Mouse (Mus musculus) forebrain, embryonic 12.5 days (tissue): ENCODE measurements at regions not wholly inside any gene's neighbourhood (a gene's known extent, or its start where the extent isn't known, plus 50 kb on each side); places are given as distances from the start of the nearest gene placed in this dataset.

Experiments
- ATAC-seq: fragments of 200-750 bp; cut with Nextera tagmentation; 2 replicates; pipeline ENCODE4 v1.8.0; 2017; ENCODE audit warnings: moderate TSS enrichment; ENCODE audit not compliant: low FRiP score
- H3K27ac ChIP-seq: fragments of 300-500 bp; sonication (generic); 2 replicates; pipeline ENCODE4 v1.5.1; 2016; ENCODE audit warnings: mild to moderate bottlenecking
- H3K27me3 ChIP-seq: fragments of 300-500 bp; sonication (generic); 2 replicates; pipeline ENCODE4 v1.6.1; 2016; ENCODE audit warnings: mild to moderate bottlenecking
- H3K36me3 ChIP-seq: fragments of 300-500 bp; sonication (generic); replicated peaks from 2 replicates; pipeline ENCODE4 v1.6.1; 2016; ENCODE audit warnings: mild to moderate bottlenecking
- H3K4me1 ChIP-seq: fragments of 300-500 bp; sonication (generic); 2 replicates; pipeline ENCODE4 v1.6.1; 2016
- H3K4me2 ChIP-seq: fragments of 300-500 bp; sonication (generic); 2 replicates; pipeline ENCODE4 v1.6.1; 2016; ENCODE audit warnings: mild to moderate bottlenecking, moderate library complexity
- H3K4me3 ChIP-seq: fragments of 300-500 bp; sonication (generic); replicated peaks from 2 replicates; pipeline ENCODE4 v1.5.1; 2016; ENCODE audit warnings: mild to moderate bottlenecking
- H3K9ac ChIP-seq: fragments of 300-500 bp; sonication (generic); 2 replicates; pipeline ENCODE4 v1.6.1; 2016; ENCODE audit warnings: mild to moderate bottlenecking
- H3K9me3 ChIP-seq: fragments of 300-500 bp; sonication (generic); 2 replicates; pipeline ENCODE4 v1.6.1; 2016
- WGBS: fragments of 180-500 bp; shearing (Covaris S2); methylation state at CpG from one replicate; pipeline ENCODE4 v1.1.7; 2016; 5-methylcytosine and 5-hydroxymethylcytosine counted together

DNA sequence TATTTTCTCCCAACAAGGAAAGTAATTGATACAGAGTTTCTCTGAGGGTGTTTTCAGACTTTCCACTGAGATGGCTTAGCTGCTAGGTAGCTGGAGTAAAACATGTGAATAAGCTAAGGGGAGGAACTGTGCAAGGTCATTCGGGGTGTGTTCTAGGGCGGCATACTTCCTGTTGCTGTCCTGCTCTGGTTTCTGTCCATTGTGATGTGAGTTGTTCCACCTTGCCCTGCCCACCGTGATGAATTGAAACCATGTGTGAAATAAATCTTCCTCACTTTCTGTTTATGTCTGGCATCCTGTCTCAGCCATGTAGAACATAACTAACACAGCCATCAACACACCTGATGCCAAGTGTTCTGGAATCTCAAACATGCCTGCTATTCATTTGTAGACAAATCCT, 472.6 kb upstream of the Nrp1 start:
- Histone ChIP-seq H3K9ac (no peak overlapping the region), H3K4me3 (no peak overlapping the region), H3K4me1 (peaks cover 5% of the 10 kb centered on the region; the same call in 1 of the 2 replicates), H3K9me3 (no peaks in the 10 kb centered on the region), H3K36me3 (no peaks in the 10 kb centered on the region), H3K4me2 (no peak overlapping the region), H3K27me3 (no peaks in the 10 kb centered on the region), H3K27ac (no peak overlapping the region)
- WGBS, result 79% methylated on average over 3 of the region's 3 CpGs
- ATAC-seq, result no peak

GRCm38 (mm10) chr8:127890729-127891128, 467.7 kb upstream of the Nrp1 start:
- H3K9ac ChIP-seq, result no peak overlapping the region
- no peak overlapping the region for H3K27ac ChIP-seq
- no peak overlapping the region for H3K4me2 ChIP-seq
- ATAC-seq, result no peak
- 56% methylated on average over 6 of the region's 6 CpGs for WGBS
- no peaks in the 10 kb centered on the region for H3K9me3 ChIP-seq
- H3K4me1 ChIP-seq, result peaks cover 6% of the 10 kb centered on the region; the same call in 1 of the 2 replicates
- no peak overlapping the region for H3K4me3 ChIP-seq
- no peaks in the 10 kb centered on the region for H3K36me3 ChIP-seq
- no peaks in the 10 kb centered on the region for H3K27me3 ChIP-seq

DNA sequence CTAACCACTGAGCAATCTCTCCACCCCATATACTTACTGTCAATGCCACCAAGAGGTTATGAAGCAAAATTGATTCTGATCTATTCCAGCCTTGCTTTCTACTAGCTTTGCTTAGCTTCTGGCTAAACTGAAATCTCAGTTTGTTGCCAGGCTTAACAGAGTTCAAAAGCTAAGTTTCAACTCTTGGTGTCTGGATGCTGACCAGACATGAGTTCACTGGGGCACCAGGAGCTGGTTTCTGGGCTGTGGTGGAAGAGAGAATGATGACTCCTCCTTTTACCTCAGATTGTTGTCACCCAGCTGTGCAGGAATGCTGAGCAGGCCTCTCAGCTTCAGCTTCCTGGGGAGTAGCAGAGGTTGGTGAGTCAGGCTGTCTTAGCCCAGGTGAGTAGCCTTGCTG, 464.1 kb upstream of the Nrp1 start:
- no peaks in the 10 kb centered on the region for H3K9me3 ChIP-seq
- H3K4me3 ChIP-seq, result no peak overlapping the region
- ATAC-seq, result no peak
- H3K4me1 ChIP-seq, result peaks cover 6% of the 10 kb centered on the region; the same call in 1 of the 2 replicates
- no peaks in the 10 kb centered on the region for H3K36me3 ChIP-seq
- no peaks in the 10 kb centered on the region for H3K27me3 ChIP-seq
- H3K4me2 ChIP-seq, result no peak overlapping the region
- no peak overlapping the region for H3K9ac ChIP-seq
- H3K27ac ChIP-seq, result no peak overlapping the region

GRCm38 (mm10) chr8:127908436-127908835, 450.0 kb upstream of the Nrp1 start:
- Histone ChIP-seq H3K27me3 (no peaks in the 10 kb centered on the region), H3K9ac (no peak overlapping the region), H3K4me3 (no peak overlapping the region), H3K27ac (no peak overlapping the region), H3K4me2 (no peak overlapping the region), H3K9me3 (no peaks in the 10 kb centered on the region), H3K4me1 (no peaks in the 10 kb centered on the region), H3K36me3 (no peaks in the 10 kb centered on the region)
- no peak for ATAC-seq
- WGBS, result 81% methylated on average over 5 of the region's 5 CpGs

DNA sequence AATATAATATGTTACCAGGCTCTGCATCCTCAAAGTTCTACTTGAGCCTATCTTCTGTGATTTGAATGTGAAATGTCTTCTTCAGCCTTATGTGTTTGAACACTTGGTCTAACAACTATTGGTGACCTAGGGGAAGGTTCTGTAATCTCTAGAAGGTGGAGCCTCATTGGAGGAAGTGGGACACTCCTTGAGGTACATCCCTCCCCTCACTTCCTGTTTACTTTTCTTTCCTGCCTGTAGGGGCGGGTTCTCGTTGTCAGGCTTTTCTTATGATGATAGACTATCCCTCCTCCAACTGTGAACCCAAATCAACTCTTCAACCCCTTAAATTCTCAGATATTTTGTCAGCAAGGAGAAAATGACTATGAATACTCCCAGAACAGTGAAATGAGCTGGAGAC, 448.8 kb upstream of the Nrp1 start:
- 88% methylated on average over 2 of the region's 2 CpGs for WGBS
- Histone ChIP-seq H3K27ac (no peak overlapping the region), H3K4me3 (no peak overlapping the region), H3K9me3 (no peaks in the 10 kb centered on the region), H3K4me2 (no peak overlapping the region), H3K27me3 (no peaks in the 10 kb centered on the region), H3K36me3 (no peaks in the 10 kb centered on the region), H3K9ac (no peak overlapping the region), H3K4me1 (no peaks in the 10 kb centered on the region)
- ATAC-seq, result no peak

- ATAC-seq, result no peak
- no peaks in the 10 kb centered on the region for H3K9me3 ChIP-seq
- no peaks in the 10 kb centered on the region for H3K4me1 ChIP-seq
- no peak overlapping the region for H3K27ac ChIP-seq
- 89% methylated on average over 3 of the region's 3 CpGs for WGBS
- H3K36me3 ChIP-seq, result no peaks in the 10 kb centered on the region
- H3K27me3 ChIP-seq, result no peaks in the 10 kb centered on the region
- H3K4me3 ChIP-seq, result no peak overlapping the region
- H3K4me2 ChIP-seq, result no peak overlapping the region
- H3K9ac ChIP-seq, result no peak overlapping the region
These were observed 444.3 kb upstream of the Nrp1 start for GRCm38 (mm10) chr8:127914086-127914485.

GRCm38 (mm10) chr8:127914914-127915313, 443.5 kb upstream of the Nrp1 start:
- no peak for ATAC-seq
- Histone ChIP-seq H3K4me2 (no peak overlapping the region), H3K27me3 (no peaks in the 10 kb centered on the region), H3K9ac (no peak overlapping the region), H3K36me3 (no peaks in the 10 kb centered on the region), H3K4me3 (no peak overlapping the region), H3K27ac (no peak overlapping the region), H3K4me1 (no peaks in the 10 kb centered on the region), H3K9me3 (no peaks in the 10 kb centered on the region)
- 89% methylated on average over 2 of the region's 2 CpGs for WGBS

- H3K4me3 ChIP-seq, result no peak overlapping the region
- no peak overlapping the region for H3K27ac ChIP-seq
- H3K36me3 ChIP-seq, result no peaks in the 10 kb centered on the region
- no peak overlapping the region for H3K9ac ChIP-seq
- H3K9me3 ChIP-seq, result no peaks in the 10 kb centered on the region
- H3K4me2 ChIP-seq, result no peak overlapping the region
- no peaks in the 10 kb centered on the region for H3K4me1 ChIP-seq
- 56% methylated on average over 2 of the region's 2 CpGs for WGBS
- no peak for ATAC-seq
- no peaks in the 10 kb centered on the region for H3K27me3 ChIP-seq
These were observed 442.8 kb upstream of the Nrp1 start for GRCm38 (mm10) chr8:127915591-127916028.

- H3K27ac ChIP-seq, result no peak overlapping the region
- no peak for ATAC-seq
- WGBS, result 81% methylated on average over 1 of the region's 1 CpGs
- no peak overlapping the region for H3K4me2 ChIP-seq
- H3K27me3 ChIP-seq, result no peaks in the 10 kb centered on the region
- no peaks in the 10 kb centered on the region for H3K36me3 ChIP-seq
- H3K9ac ChIP-seq, result no peak overlapping the region
- H3K9me3 ChIP-seq, result no peaks in the 10 kb centered on the region
- no peaks in the 10 kb centered on the region for H3K4me1 ChIP-seq
- H3K4me3 ChIP-seq, result no peak overlapping the region
These were observed 436.5 kb upstream of the Nrp1 start for GRCm38 (mm10) chr8:127921925-127922324.

DNA sequence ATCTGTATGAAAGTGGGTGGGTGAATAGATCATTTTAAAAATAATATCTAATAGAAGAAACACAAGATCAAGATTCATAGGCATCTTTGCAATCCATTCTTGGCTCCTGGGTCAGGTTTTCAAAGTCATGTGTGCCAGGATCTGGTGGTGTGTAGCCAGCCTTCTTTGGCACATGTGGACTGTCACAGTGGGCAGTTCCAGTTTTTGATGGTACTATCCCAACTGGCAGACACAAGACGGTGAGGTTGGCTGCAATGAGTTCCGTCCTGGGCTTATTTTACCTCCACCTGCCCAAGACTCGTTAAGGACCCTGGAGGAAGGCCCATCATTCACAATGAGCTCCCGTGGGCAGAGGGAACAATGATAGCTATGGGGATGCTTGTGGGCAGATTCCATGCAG, 435.1 kb upstream of the Nrp1 start:
- Histone ChIP-seq H3K9me3 (no peaks in the 10 kb centered on the region), H3K27me3 (no peaks in the 10 kb centered on the region), H3K4me2 (no peak overlapping the region), H3K27ac (no peak overlapping the region), H3K4me1 (no peaks in the 10 kb centered on the region), H3K4me3 (no peak overlapping the region), H3K36me3 (no peaks in the 10 kb centered on the region), H3K9ac (no peak overlapping the region)
- ATAC-seq, result no peak
- 77% methylated on average over 4 of the region's 4 CpGs for WGBS

DNA sequence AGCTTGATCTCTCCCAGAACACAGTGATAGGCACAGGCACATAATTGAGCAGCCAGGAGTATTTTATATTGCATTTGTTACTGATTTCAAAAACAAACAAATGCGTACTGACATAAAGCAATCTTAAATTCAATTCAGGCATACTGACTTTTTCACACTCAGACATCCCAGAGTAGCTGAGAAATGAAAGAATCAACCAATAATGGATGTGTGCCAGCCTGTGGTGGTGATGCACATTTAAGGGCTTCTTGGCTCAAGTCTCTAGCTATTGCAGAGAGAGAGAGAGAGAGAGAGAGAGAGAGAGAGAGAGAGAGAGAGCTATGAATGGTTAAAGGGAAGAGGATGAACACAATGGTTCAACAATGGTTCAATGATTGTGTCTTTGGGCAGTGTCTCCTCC, 426.1 kb upstream of the Nrp1 start:
- Histone ChIP-seq H3K36me3 (no peaks in the 10 kb centered on the region), H3K27ac (no peak overlapping the region), H3K27me3 (no peaks in the 10 kb centered on the region), H3K9ac (no peak overlapping the region), H3K4me2 (no peak overlapping the region), H3K4me3 (no peak overlapping the region), H3K4me1 (0 out of 2 replicates have a peak, but pooled peaks cover 2% of the 10 kb centered on the region), H3K9me3 (no peaks in the 10 kb centered on the region)
- no peak for ATAC-seq
- WGBS, result 89% methylated on average over 1 of the region's 1 CpGs

- ATAC-seq, result peak; percentile 54; the same call in 1 of the 2 replicates
- WGBS, result 50% methylated on average over 6 of the region's 6 CpGs
- H3K27ac ChIP-seq, result peak overlapping the region; percentile 56; the same call in 1 of the 2 replicates
- no peaks in the 10 kb centered on the region for H3K36me3 ChIP-seq
- no peaks in the 10 kb centered on the region for H3K9me3 ChIP-seq
- H3K9ac ChIP-seq, result no peak overlapping the region
- H3K4me3 ChIP-seq, result no peak overlapping the region
- no peak overlapping the region for H3K4me2 ChIP-seq
- peaks cover 16% of the 10 kb centered on the region for H3K4me1 ChIP-seq
- H3K27me3 ChIP-seq, result no peaks in the 10 kb centered on the region
These were observed 421.5 kb upstream of the Nrp1 start for GRCm38 (mm10) chr8:127936792-127937435.

GRCm38 (mm10) chr8:127939284-127939985, 419.0 kb upstream of the Nrp1 start:
- no peak overlapping the region for H3K9ac ChIP-seq
- H3K27me3 ChIP-seq, result no peaks in the 10 kb centered on the region
- H3K27ac ChIP-seq, result peak overlapping the region; percentile 38
- no peak overlapping the region for H3K4me3 ChIP-seq
- whole genome bisulfite sequencing, result 34% methylated on average over 7 of the region's 7 CpGs
- peak; percentile 59; the same call in 1 of the 2 replicates for ATAC-seq
- H3K4me2 ChIP-seq, result no peak overlapping the region
- H3K9me3 ChIP-seq, result no peaks in the 10 kb centered on the region
- no peaks in the 10 kb centered on the region for H3K36me3 ChIP-seq
- peaks cover 16% of the 10 kb centered on the region for H3K4me1 ChIP-seq
